Mouse (Mus musculus) liver, adult 2 months (tissue): ENCODE measurements at regions not wholly inside any gene's neighbourhood (a gene's known extent, or its start where the extent isn't known, plus 50 kb on each side); places are given as distances from the start of the nearest gene placed in this dataset.

Source experiments
- CTCF ChIP-seq: fragments of 200-500 bp; IDR thresholded peaks from 2 replicates; pipeline ENCODE4 v1.5.1; 2011; ENCODE audit warnings: low read depth, low read length, control low read depth
- POLR2A ChIP-seq: fragments of 200-500 bp; IDR thresholded peaks from 2 replicates; pipeline ENCODE4 v1.6.1; 2011; ENCODE audit warnings: low read length, control low read depth; ENCODE audit not compliant: insufficient read depth; ENCODE audit errors: extremely low read depth

- TF ChIP-seq CTCF (no peak), POLR2A (no peak)
These were observed 106.4 kb upstream of the D1Pas1 start for GRCm38 (mm10) chr1:186860608-186861444.
